In genomic region chr9:63696463-63697105, GRCm38 (mm10) we compare ENCODE assay signal across 8 mouse cellular contexts.
DNase-seq lines count a peak whose midpoint lies in the region; ATAC-seq and TF ChIP-seq lines count a peak whose summit lies in the region.

No protein-coding gene starts in this region.

- 34% methylated on average over 10 of the region's 10 CpGs for WGBS in midbrain, embryonic 10.5 days
- 26% methylated on average over 10 of the region's 10 CpGs for WGBS in midbrain, embryonic 15.5 days
- WGBS in kidney, postnatal 0 days = 24% methylated on average over 10 of the region's 10 CpGs

- H3K4me2 ChIP-seq in midbrain, embryonic 15.5 days = no peak overlapping the region
- no peak overlapping the region for H3K4me2 ChIP-seq in kidney, postnatal 0 days (ENCODE audit: low read length)

- peak overlapping the region; percentile 46 for H3K27ac ChIP-seq in gastrocnemius, adult 2 months
- peak overlapping the region; percentile 68 for H3K27ac ChIP-seq in midbrain, embryonic 10.5 days (replicated peaks)
- H3K27ac ChIP-seq in midbrain, embryonic 15.5 days = no peak overlapping the region
- peak overlapping the region; percentile 61 for H3K27ac ChIP-seq in kidney, postnatal 0 days

- no peaks in the 10 kb centered on the region; the same call in 1 of the 2 replicates for H3K27me3 ChIP-seq in midbrain, embryonic 10.5 days (ENCODE audit: low read depth, poor library complexity, severe bottlenecking)
- no peaks in the 10 kb centered on the region for H3K27me3 ChIP-seq in midbrain, embryonic 15.5 days (replicated peaks)
- no peaks in the 10 kb centered on the region for H3K27me3 ChIP-seq in kidney, postnatal 0 days (ENCODE audit: insufficient read depth, low read length)

- no peak for TF ChIP-seq CTCF in gastrocnemius, adult 2 months (IDR thresholded peaks at IDR 0.05)
- TF ChIP-seq CTCF in kidney, postnatal 0 days (IDR thresholded peaks at IDR 0.05; ENCODE audit: low read depth) = no peak

- peaks cover 58% of the 10 kb centered on the region for H3K4me1 ChIP-seq in midbrain, embryonic 10.5 days
- H3K4me1 ChIP-seq in midbrain, embryonic 15.5 days = peaks cover 8% of the 10 kb centered on the region; the same call in 1 of the 2 replicates
- H3K4me1 ChIP-seq in kidney, postnatal 0 days (replicated peaks; ENCODE audit: insufficient read depth, low read length) = peaks cover 49% of the 10 kb centered on the region

- no peak overlapping the region for H3K9ac ChIP-seq in midbrain, embryonic 15.5 days
- no peak overlapping the region for H3K9ac ChIP-seq in kidney, postnatal 0 days (ENCODE audit: low read depth, low read length)

- intact Hi-C loops in gastrocnemius, adult 2 months (cut with DNase I) = loop anchor here (2.0 kb wide), 1 partner anchor 24 kb away; no protein-coding TSS in a partner anchor

- no peak for DNase-seq in gastrocnemius, adult 2 months
- no peak for DNase-seq in gastrocnemius, postnatal 25 days
- DNase-seq in midbrain, embryonic 10.5 days (ENCODE audit: low spot score) = peak; percentile 61
- DNase-seq in kidney, postnatal 0 days (ENCODE audit: low spot score) = peak; percentile 88
- peak; percentile 53 for DNase-seq in mesoderm, embryonic 11.5 days (ENCODE audit: low read depth, low spot score)
- no peak for DNase-seq in adipocyte (ENCODE audit: low spot score)
- DNase-seq in spleen, postnatal 14 days (ENCODE audit: low spot score in 2 of 2) = no peak

- H3K9me3 ChIP-seq in midbrain, embryonic 10.5 days (replicated peaks) = no peaks in the 10 kb centered on the region
- H3K9me3 ChIP-seq in midbrain, embryonic 15.5 days = no peaks in the 10 kb centered on the region
- no peaks in the 10 kb centered on the region for H3K9me3 ChIP-seq in kidney, postnatal 0 days (replicated peaks; ENCODE audit: low read length)

- no peak overlapping the region for H3K4me3 ChIP-seq in gastrocnemius, adult 2 months
- H3K4me3 ChIP-seq in midbrain, embryonic 10.5 days = peak overlapping the region; percentile 3
- H3K4me3 ChIP-seq in midbrain, embryonic 15.5 days = no peak overlapping the region
- no peak overlapping the region for H3K4me3 ChIP-seq in kidney, postnatal 0 days (replicated peaks; ENCODE audit: low read depth, low read length)

- no peak for ATAC-seq in midbrain, embryonic 15.5 days (replicated peaks)
- peak; percentile 27; the same call in 1 of the 2 replicates for ATAC-seq in kidney, postnatal 0 days (replicated peaks; ENCODE audit: low FRiP score, low read depth)

- H3K36me3 ChIP-seq in midbrain, embryonic 10.5 days = peaks cover 12% of the 10 kb centered on the region
- H3K36me3 ChIP-seq in midbrain, embryonic 15.5 days (replicated peaks) = no peaks in the 10 kb centered on the region
- no peaks in the 10 kb centered on the region for H3K36me3 ChIP-seq in kidney, postnatal 0 days (ENCODE audit: insufficient read depth, low read length)

Comparison
In these comparisons a context has a peak if more than half of its experiments do, and no peak if none do; other contexts are left out.
1. DNase-seq: peak in midbrain, embryonic 10.5 days (single experiment), kidney, postnatal 0 days (single experiment) and mesoderm, embryonic 11.5 days (single experiment); none in gastrocnemius, adult 2 months (single experiment), gastrocnemius, postnatal 25 days (single experiment), adipocyte (single experiment) and spleen, postnatal 14 days (0 of 2).